Mouse (Mus musculus) testis, adult 2 months (tissue): Measurements from ENCODE around the gene Galnt2. TPM values are rescaled to one million over a fixed set of nuclear protein-coding genes. Genes with fewer than 3 reads are reported as not detected.

ENCODE experiments used
- H3K27ac ChIP-seq: fragments of 200-500 bp; 2 replicates; pipeline ENCODE4 v1.5.1; 2012; ENCODE audit warnings: low read depth, low read length; ENCODE audit not compliant: control insufficient read depth, insufficient read depth
- H3K27me3 ChIP-seq: fragments of 200-500 bp; 2 replicates; pipeline ENCODE4 v1.6.1; 2012; ENCODE audit warnings: mild to moderate bottlenecking, low read length, moderate library complexity; ENCODE audit not compliant: control insufficient read depth, insufficient read depth
- H3K36me3 ChIP-seq: fragments of 200-500 bp; 2 replicates; pipeline ENCODE4 v1.6.1; 2012; ENCODE audit warnings: mild to moderate bottlenecking, low read length; ENCODE audit not compliant: control insufficient read depth, insufficient read depth
- H3K4me1 ChIP-seq: fragments of 200-500 bp; 2 replicates; pipeline ENCODE4 v1.6.1; 2012; ENCODE audit warnings: low read length; ENCODE audit not compliant: control insufficient read depth, insufficient read depth
- H3K4me3 ChIP-seq: fragments of 200-500 bp; 2 replicates; pipeline ENCODE4 v1.5.1; 2012; ENCODE audit warnings: low read depth, mild to moderate bottlenecking, low read length, moderate library complexity, mixed read lengths; ENCODE audit not compliant: control insufficient read depth
- CTCF ChIP-seq: fragments of 200-500 bp; IDR thresholded peaks from 2 replicates; pipeline ENCODE4 v1.5.1; 2012; ENCODE audit warnings: low read depth, mild to moderate bottlenecking, inconsistent platforms, low read length, moderate library complexity; ENCODE audit not compliant: control insufficient read depth, insufficient read depth, insufficient replicate concordance
- POLR2A ChIP-seq: fragments of 200-500 bp; IDR thresholded peaks from 2 replicates; pipeline ENCODE4 v1.6.1; 2012; ENCODE audit warnings: low read depth, mild to moderate bottlenecking, inconsistent platforms, low read length, moderate library complexity; ENCODE audit not compliant: control insufficient read depth
- polyA plus RNA-seq: library from polyadenylated mRNA; depleted of rRNA; stranded (reverse); fragments of >200 nt; gene quantifications from 2 replicates; pipeline ENCODE4 v1.2.3, GENCODE M21; 2012; rRNA removed

Galnt2 gene
- polyA plus RNA-seq, 1 experiment: 0.91 TPM

GRCm38 (mm10) chr8:124386225-124386899 is 155.2 kb downstream of the Galnt2 start:
- Histone ChIP-seq H3K27me3 (no peaks in the 10 kb centered on the region), H3K4me1 (no peaks in the 10 kb centered on the region; the same call in 1 of the 2 replicates), H3K36me3 (no peaks in the 10 kb centered on the region), H3K27ac (no peak overlapping the region), H3K4me3 (no peak overlapping the region)
- TF ChIP-seq POLR2A (no peak), CTCF (no peak)

GRCm38 (mm10) chr8:124389495-124389894 is 158.3 kb downstream of the Galnt2 start:
- TF ChIP-seq CTCF: no peak
- TF ChIP-seq POLR2A: no peak
- no peaks in the 10 kb centered on the region for H3K36me3 ChIP-seq
- H3K4me1 ChIP-seq: no peaks in the 10 kb centered on the region; the same call in 1 of the 2 replicates
- H3K27me3 ChIP-seq: no peaks in the 10 kb centered on the region
- no peak overlapping the region for H3K4me3 ChIP-seq
- H3K27ac ChIP-seq: no peak overlapping the region

GRCm38 (mm10) chr8:124391191-124391590 is 160.0 kb downstream of the Galnt2 start:
- H3K27me3 ChIP-seq: no peaks in the 10 kb centered on the region
- TF ChIP-seq CTCF: no peak
- TF ChIP-seq POLR2A: no peak
- H3K4me1 ChIP-seq: peaks cover under 1% of the 10 kb centered on the region; the same call in 1 of the 2 replicates

GRCm38 (mm10) chr8:124392271-124393012 is 161.3 kb downstream of the Galnt2 start:
- Histone ChIP-seq H3K27me3 (no peaks in the 10 kb centered on the region), H3K4me1 (peaks cover 4% of the 10 kb centered on the region), H3K4me3 (no peak overlapping the region), H3K36me3 (no peaks in the 10 kb centered on the region), H3K27ac (no peak overlapping the region)
- TF ChIP-seq CTCF: no peak
- no peak for TF ChIP-seq POLR2A

More at GRCm38 (mm10) chr8:124391191-124391590, 160.0 kb downstream of the Galnt2 start:
- Histone ChIP-seq H3K4me3 (no peak overlapping the region), H3K27ac (no peak overlapping the region), H3K36me3 (no peaks in the 10 kb centered on the region)

- TF ChIP-seq CTCF: no peak
- TF ChIP-seq POLR2A: no peak
- no peaks in the 10 kb centered on the region for H3K36me3 ChIP-seq
- peaks cover 4% of the 10 kb centered on the region for H3K4me1 ChIP-seq
- no peak overlapping the region for H3K4me3 ChIP-seq
- H3K27me3 ChIP-seq: no peaks in the 10 kb centered on the region
- no peak overlapping the region for H3K27ac ChIP-seq
These were observed 161.8 kb downstream of the Galnt2 start for GRCm38 (mm10) chr8:124393013-124393412.

GRCm38 (mm10) chr8:124393927-124394326 is 162.7 kb downstream of the Galnt2 start:
- Histone ChIP-seq H3K36me3 (no peaks in the 10 kb centered on the region), H3K4me3 (no peak overlapping the region), H3K27me3 (no peaks in the 10 kb centered on the region), H3K4me1 (peaks cover 4% of the 10 kb centered on the region), H3K27ac (no peak overlapping the region)
- no peak for TF ChIP-seq POLR2A
- TF ChIP-seq CTCF: peak; percentile 66; the same call in 1 of the 2 replicates

- no peaks in the 10 kb centered on the region for H3K27me3 ChIP-seq
- H3K4me1 ChIP-seq: peaks cover 4% of the 10 kb centered on the region
- H3K4me3 ChIP-seq: no peak overlapping the region
- TF ChIP-seq POLR2A: no peak
- H3K36me3 ChIP-seq: no peaks in the 10 kb centered on the region
- H3K27ac ChIP-seq: no peak overlapping the region
These were observed 163.8 kb downstream of the Galnt2 start for GRCm38 (mm10) chr8:124394951-124395350.

Other genes starting within 250 kb of the Galnt2 start
- 2.3 and 2.9 TPM in 2 replicates for gene Abcb10, start 248.3 kb upstream of the Galnt2 start, polyA plus RNA-seq
- 45.3 and 47.8 TPM in 2 replicates for gene Taf5l, start 210.0 kb upstream of the Galnt2 start, polyA plus RNA-seq
- 28.0 and 33.4 TPM in 2 replicates for gene Urb2, start 209.9 kb upstream of the Galnt2 start, polyA plus RNA-seq
- 15.7 and 20.0 TPM in 2 replicates for gene Pgbd5, start 208.3 kb downstream of the Galnt2 start, polyA plus RNA-seq